Mouse (Mus musculus): ENCODE results near the gene Man1b1. TPM values are rescaled to one million over a fixed set of nuclear protein-coding genes. Genes with fewer than 3 reads are reported as not detected.

Man1b1 gene
- 44.3 TPM for total RNA-seq (2023)

GRCm38 (mm10) chr2:25332286-25333160, at the start of gene Man1b1:
Gene Man1b1, plus strand, starts transcription at chr2:25332338.

GRCm38 (mm10) chr2:25287927-25288649, 44.0 kb upstream of the Man1b1 start, which contains the start of gene Tmem210:
Gene Tmem210, plus strand, starts transcription at chr2:25288145.

GRCm38 (mm10) chr2:25289651-25290050, 42.5 kb upstream of the Man1b1 start, which contains the start of gene Lrrc26:
Gene Lrrc26, plus strand, starts transcription at chr2:25289915.

GRCm38 (mm10) chr2:25318971-25319773, 13.0 kb upstream of the Man1b1 start, which contains the start of gene Grin1:
Gene Grin1, minus strand, starts transcription at chr2:25319187.

GRCm38 (mm10) chr2:25356208-25357079, 24.3 kb downstream of the Man1b1 start, which contains the start of gene Dpp7:
Gene Dpp7, minus strand, starts transcription at chr2:25356359.

GRCm38 (mm10) chr2:25365091-25365761, 33.1 kb downstream of the Man1b1 start, which contains the start of gene Uap1l1:
Gene Uap1l1, minus strand, starts transcription at chr2:25365682.

GRCm38 (mm10) chr2:25371764-25372643, 39.9 kb downstream of the Man1b1 start, which contains the start of gene Sapcd2:
Gene Sapcd2, plus strand, starts transcription at chr2:25372321.

GRCm38 (mm10) chr2:25395721-25396596, 63.8 kb downstream of the Man1b1 start, which contains the start of gene Entpd2:
Gene Entpd2, plus strand, starts transcription at chr2:25395874.

GRCm38 (mm10) chr2:25399051-25399450, 66.9 kb downstream of the Man1b1 start, which contains the start of gene Npdc1:
Gene Npdc1, plus strand, starts transcription at chr2:25399351.

Other genes with a start within 250 kb of the Man1b1 start
- not detected for gene Noxa1, start 237.2 kb upstream of the Man1b1 start, total RNA-seq (2023)
- 7.0 TPM for gene Nrarp, start 151.6 kb upstream of the Man1b1 start, total RNA-seq (2023)
- 14.4 TPM for gene Tor4a, start 135.5 kb upstream of the Man1b1 start, total RNA-seq (2023)
- gene Nelfb, start 120.8 kb upstream of the Man1b1 start, total RNA-seq (2023): 53.8 TPM
- gene Stpg3, start 117.7 kb upstream of the Man1b1 start, total RNA-seq (2023): not detected
- gene Fam166a, start 113.6 kb upstream of the Man1b1 start, total RNA-seq (2023): not detected
- 103 TPM for gene Tubb4b, start 107.6 kb upstream of the Man1b1 start, total RNA-seq (2023)
- gene Slc34a3, start 98.0 kb upstream of the Man1b1 start, total RNA-seq (2023): not detected
- gene Rnf224, start 95.6 kb upstream of the Man1b1 start, total RNA-seq (2023): not detected
- 0.50 TPM for gene Rnf208, start 90.1 kb upstream of the Man1b1 start, total RNA-seq (2023)
- not detected for gene Cysrt1, start 89.9 kb upstream of the Man1b1 start, total RNA-seq (2023)
- 12.5 TPM for gene AL732309.1, start 85.5 kb upstream of the Man1b1 start, total RNA-seq (2023)
- 19.2 TPM for gene Tmem203, start 76.9 kb upstream of the Man1b1 start, total RNA-seq (2023)
- 19.1 TPM for gene Tprn, start 69.7 kb upstream of the Man1b1 start, total RNA-seq (2023)
- 29.1 TPM for gene Ssna1, start 59.9 kb upstream of the Man1b1 start, total RNA-seq (2023)
- gene Anapc2, start 59.9 kb upstream of the Man1b1 start, total RNA-seq (2023): 100 TPM
- not detected for gene Tmem210, start 44.2 kb upstream of the Man1b1 start, total RNA-seq (2023)
- gene Lrrc26, start 42.4 kb upstream of the Man1b1 start, total RNA-seq (2023): not detected
- gene Grin1, start 13.2 kb upstream of the Man1b1 start, total RNA-seq (2023): not detected
- gene Dpp7, start 24.0 kb downstream of the Man1b1 start, total RNA-seq (2023): 16.8 TPM
- gene Uap1l1, start 33.3 kb downstream of the Man1b1 start, total RNA-seq (2023): 5.7 TPM
- 1.1 TPM for gene Sapcd2, start 40.0 kb downstream of the Man1b1 start, total RNA-seq (2023)
- not detected for gene Entpd2, start 63.5 kb downstream of the Man1b1 start, total RNA-seq (2023)
- gene Npdc1, start 67.0 kb downstream of the Man1b1 start, total RNA-seq (2023): 2.2 TPM
- 0.67 TPM for gene Fut7, start 90.9 kb downstream of the Man1b1 start, total RNA-seq (2023)
- gene Abca2, start 96.4 kb downstream of the Man1b1 start, total RNA-seq (2023): 67.3 TPM
- gene Clic3, start 124.5 kb downstream of the Man1b1 start, total RNA-seq (2023): not detected
- 74.0 TPM for gene Paxx, start 128.8 kb downstream of the Man1b1 start, total RNA-seq (2023)
- not detected for gene Ptgds, start 137.7 kb downstream of the Man1b1 start, total RNA-seq (2023)
- gene Lcn12, start 161.6 kb downstream of the Man1b1 start, total RNA-seq (2023): not detected
- 61.4 TPM for gene Fbxw5, start 168.4 kb downstream of the Man1b1 start, total RNA-seq (2023)
- gene C8g, start 169.4 kb downstream of the Man1b1 start, total RNA-seq (2023): 0.50 TPM
- 35.1 TPM for gene Traf2, start 214.6 kb downstream of the Man1b1 start, total RNA-seq (2023)
- gene Edf1, start 225.5 kb downstream of the Man1b1 start, total RNA-seq (2023): 98.0 TPM
- 2.7 TPM for gene Mamdc4, start 242.5 kb downstream of the Man1b1 start, total RNA-seq (2023)
- 25.7 TPM for gene Phpt1, start 242.9 kb downstream of the Man1b1 start, total RNA-seq (2023)
- 0.38 TPM for gene Ajm1, start 249.4 kb downstream of the Man1b1 start, total RNA-seq (2023)